Mouse (Mus musculus) C2C12 (cell line): ENCODE measurements around the gene Gdf3. TPM values are rescaled to one million over a fixed set of nuclear protein-coding genes. Genes with fewer than 3 reads are reported as not detected.
A peak's percentile ranks its signal among the peaks of the same experiment; 100 is the strongest.
"Not testable (repeated sequence)": the region's sequence is repeated elsewhere in the genome, so short reads cannot be mapped to it uniquely, and the experiment has no call there.

Source experiments
- H3K27me3 ChIP-seq: one replicate; pipeline ENCODE4 v1.6.1; 2011; ENCODE audit not compliant: control insufficient read depth, insufficient read depth, insufficient read length
- H3K36me3 ChIP-seq: one replicate; pipeline ENCODE4 v1.6.1; 2011; ENCODE audit not compliant: control insufficient read depth, insufficient read depth
- H3K4me3 ChIP-seq: one replicate; pipeline ENCODE4 v1.5.1; 2011; ENCODE audit warnings: mild to moderate bottlenecking, control low read depth; ENCODE audit not compliant: poor library complexity, insufficient read depth, severe bottlenecking
- H3K79me2 ChIP-seq: one replicate; pipeline ENCODE4 v1.6.1; 2011; ENCODE audit not compliant: control insufficient read depth, insufficient read depth
- H3K79me3 ChIP-seq: one replicate; pipeline ENCODE4 v1.6.1; 2011; ENCODE audit warnings: low read depth, control low read depth
- H3ac ChIP-seq: one replicate; pipeline ENCODE3; 2011; ENCODE audit warnings: low read depth; ENCODE audit not compliant: control insufficient read depth, insufficient read length
- CEBPB ChIP-seq: IDR thresholded peaks from one replicate; pipeline ENCODE4 v1.6.1; 2011; ENCODE audit warnings: low read depth, mild to moderate bottlenecking, control low read depth, moderate library complexity
- CTCF ChIP-seq: IDR thresholded peaks from one replicate; pipeline ENCODE4 v1.5.1; 2011; ENCODE audit not compliant: control insufficient read depth, insufficient read depth, insufficient read length
- FOSL1 ChIP-seq: IDR thresholded peaks from one replicate; pipeline ENCODE4 v1.8.0; 2011; ENCODE audit warnings: mild to moderate bottlenecking, low read length; ENCODE audit not compliant: poor library complexity, insufficient read depth, severe bottlenecking
- MAX ChIP-seq: IDR thresholded peaks from one replicate; pipeline ENCODE4 v1.6.1; 2011; ENCODE audit warnings: mild to moderate bottlenecking, control low read depth
- MYOD1 ChIP-seq: IDR thresholded peaks from one replicate; pipeline ENCODE4 v1.6.1; 2011; ENCODE audit warnings: low read depth; ENCODE audit not compliant: control insufficient read depth, insufficient read length
- MYOG ChIP-seq: IDR thresholded peaks from one replicate; pipeline ENCODE4 v1.6.1; 2011; ENCODE audit not compliant: control insufficient read depth, insufficient read length; ENCODE audit errors: extremely low read depth
- USF1 ChIP-seq: IDR thresholded peaks from one replicate; pipeline ENCODE4 v1.6.1; 2011; ENCODE audit warnings: low read depth, mild to moderate bottlenecking, control low read depth, moderate library complexity
- polyA plus RNA-seq: library from polyadenylated mRNA; unstranded; fragments of >200 nt; fragmentation: generic; extraction: Trizol; gene quantifications from one replicate; pipeline ENCODE4 v1.2.1, GENCODE M21; 2012; ENCODE audit warnings: missing spikeins

Gene Gdf3
- polyA plus RNA-seq, 1 experiment, result not detected

GRCm38 (mm10) chr6:122579086-122579485 lies 30.8 kb downstream of the Gdf3 start:
- Histone ChIP-seq H3K4me3 (no peak overlapping the region), H3K79me3 (no peaks in the 10 kb centered on the region), H3K27me3 (no peaks in the 10 kb centered on the region), H3K36me3 (no peaks in the 10 kb centered on the region), H3K79me2 (no peaks in the 10 kb centered on the region), H3ac (no peak overlapping the region)
- no peak for TF ChIP-seq MYOG
- TF ChIP-seq CEBPB, result no peak
- no peak for TF ChIP-seq MAX
- no peak for TF ChIP-seq USF1
- no peak for TF ChIP-seq MYOD1
- no peak for TF ChIP-seq FOSL1

DNA sequence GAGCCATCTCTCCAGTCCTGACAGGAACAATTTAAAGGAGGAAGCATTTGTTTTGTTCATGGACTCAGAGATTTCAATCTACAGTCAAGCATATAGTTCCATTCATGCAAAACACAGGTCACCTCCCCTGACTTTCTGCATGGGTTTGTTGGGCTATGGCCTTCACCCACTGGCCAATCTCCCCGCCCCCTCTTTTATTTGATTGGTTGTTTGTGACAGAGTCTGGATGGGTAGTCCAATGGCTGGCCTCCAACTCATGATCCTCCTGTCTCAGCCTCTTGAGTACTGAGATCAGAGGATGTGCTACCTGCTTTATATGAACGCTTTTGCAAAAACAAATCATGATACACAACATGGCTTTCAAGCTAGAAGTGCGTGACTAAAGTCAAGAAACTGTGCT lies 32.9 kb downstream of the Gdf3 start:
- no peak for TF ChIP-seq FOSL1
- no peak for TF ChIP-seq CEBPB
- TF ChIP-seq MYOD1, result no peak
- no peak for TF ChIP-seq MYOG
- TF ChIP-seq CTCF, result no peak
- TF ChIP-seq MAX, result no peak
- no peak for TF ChIP-seq USF1
- Histone ChIP-seq H3ac (no peak overlapping the region), H3K36me3 (no peaks in the 10 kb centered on the region), H3K27me3 (no peaks in the 10 kb centered on the region), H3K79me3 (no peaks in the 10 kb centered on the region), H3K4me3 (no peak overlapping the region), H3K79me2 (no peaks in the 10 kb centered on the region)

GRCm38 (mm10) chr6:122575037-122575436 lies 34.9 kb downstream of the Gdf3 start:
- not testable (repeated sequence) for H3K79me2 ChIP-seq, H3ac ChIP-seq, H3K79me3 ChIP-seq, H3K27me3 ChIP-seq, H3K4me3 ChIP-seq, H3K36me3 ChIP-seq

- TF ChIP-seq MYOG (no peak), CTCF (no peak), MAX (no peak), FOSL1 (no peak)
- Histone ChIP-seq H3ac (no peak overlapping the region), H3K79me2 (no peaks in the 10 kb centered on the region), H3K36me3 (no peaks in the 10 kb centered on the region), H3K27me3 (no peaks in the 10 kb centered on the region), H3K79me3 (no peaks in the 10 kb centered on the region), H3K4me3 (no peak overlapping the region)
Measured at GRCm38 (mm10) chr6:122571617-122571959, 38.3 kb downstream of the Gdf3 start.

GRCm38 (mm10) chr6:122570695-122571616 lies 38.9 kb downstream of the Gdf3 start:
- no peaks in the 10 kb centered on the region for H3K79me2 ChIP-seq
- no peaks in the 10 kb centered on the region for H3K79me3 ChIP-seq
- H3K27me3 ChIP-seq, result no peaks in the 10 kb centered on the region
- no peak overlapping the region for H3ac ChIP-seq
- H3K36me3 ChIP-seq, result no peaks in the 10 kb centered on the region
- TF ChIP-seq CEBPB (peak; percentile 78), CTCF (no peak)
- no peak overlapping the region for H3K4me3 ChIP-seq

DNA sequence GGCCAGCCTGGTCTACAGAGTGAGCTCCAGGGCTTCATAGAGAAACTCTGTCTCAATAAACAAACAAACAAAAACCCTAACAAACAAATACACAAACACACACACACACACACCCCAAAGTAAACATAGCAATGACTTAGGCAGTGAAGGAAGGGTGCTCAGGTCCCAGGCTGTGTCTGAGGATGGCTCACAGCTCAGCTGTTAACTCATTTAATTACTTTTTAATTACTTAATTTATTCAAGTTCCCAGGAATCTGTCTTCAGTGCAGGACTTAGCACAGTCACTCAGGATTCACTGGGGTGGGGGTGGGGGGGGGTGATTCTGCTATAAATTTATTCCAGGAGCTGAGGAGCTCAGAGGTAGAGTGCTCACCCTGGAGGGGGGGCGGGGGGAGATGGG lies 40.1 kb downstream of the Gdf3 start:
- H3K36me3 ChIP-seq, result no peaks in the 10 kb centered on the region
- no peak overlapping the region for H3K4me3 ChIP-seq
- no peak overlapping the region for H3ac ChIP-seq
- no peaks in the 10 kb centered on the region for H3K79me3 ChIP-seq
- no peaks in the 10 kb centered on the region for H3K27me3 ChIP-seq
- TF ChIP-seq FOSL1, result no peak
- no peak for TF ChIP-seq MYOD1
- TF ChIP-seq CTCF, result no peak
- no peak for TF ChIP-seq MYOG
- no peak for TF ChIP-seq CEBPB
- TF ChIP-seq MAX, result no peak
- no peak for TF ChIP-seq USF1
- no peaks in the 10 kb centered on the region for H3K79me2 ChIP-seq

GRCm38 (mm10) chr6:122569113-122569512 lies 40.8 kb downstream of the Gdf3 start:
- Histone ChIP-seq H3K79me2 (no peaks in the 10 kb centered on the region), H3K27me3 (no peaks in the 10 kb centered on the region), H3ac (no peak overlapping the region), H3K36me3 (no peaks in the 10 kb centered on the region), H3K4me3 (no peak overlapping the region), H3K79me3 (no peaks in the 10 kb centered on the region)
- TF ChIP-seq USF1, result no peak
- TF ChIP-seq CEBPB, result no peak
- TF ChIP-seq FOSL1, result no peak
- TF ChIP-seq MYOD1, result no peak
- TF ChIP-seq MYOG, result no peak
- TF ChIP-seq MAX, result no peak
- no peak for TF ChIP-seq CTCF
